Comparison of ENCODE assay signal across 7 mouse cellular contexts in the genomic region with DNA sequence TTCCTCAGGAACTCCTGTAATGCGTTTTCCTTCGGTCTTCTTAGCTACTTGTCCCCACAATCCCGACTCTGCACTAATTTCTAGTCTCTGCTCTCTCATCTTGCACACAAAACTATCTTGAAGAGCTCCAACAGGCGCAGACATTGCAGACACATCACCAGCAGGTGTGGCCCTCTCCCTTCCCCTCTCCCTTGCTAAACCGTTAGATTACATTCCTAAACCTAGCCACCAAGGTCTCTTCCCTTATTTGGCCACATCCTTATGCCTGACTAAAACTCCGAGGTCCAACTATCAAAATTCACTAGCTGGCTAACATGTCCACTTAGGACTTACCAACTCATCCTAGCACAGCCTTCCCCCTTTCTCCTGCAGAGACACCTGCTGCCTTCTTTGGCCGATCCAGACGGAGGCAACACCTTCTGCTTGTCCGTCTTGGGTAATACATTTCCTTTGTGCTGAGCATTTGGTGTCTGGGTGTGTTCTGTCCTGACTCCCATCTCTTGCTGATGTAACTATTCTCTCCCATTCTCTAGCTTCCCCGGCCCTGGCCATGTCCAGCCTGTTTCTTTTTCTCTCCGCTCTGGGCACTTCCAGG. TPM values are rescaled to one million over a fixed set of nuclear protein-coding genes. Genes with fewer than 3 reads are reported as not detected.
A peak's percentile ranks its signal among the peaks of the same experiment; 100 is the strongest.
DNase-seq lines count a peak whose midpoint lies in the region; ATAC-seq and TF ChIP-seq lines count a peak whose summit lies in the region.

No protein-coding gene starts in this region.

- no peaks in the 10 kb centered on the region for H3K27me3 ChIP-seq in neural tube, embryonic 11.5 days (ENCODE audit: control insufficient read depth, insufficient read depth, low read length)
- no peaks in the 10 kb centered on the region for H3K27me3 ChIP-seq in embryonic facial prominence, embryonic 12.5 days
- H3K27me3 ChIP-seq in intestine, postnatal 0 days (replicated peaks; ENCODE audit: control insufficient read depth, insufficient read depth, low read length): no peaks in the 10 kb centered on the region
- no peaks in the 10 kb centered on the region for H3K27me3 ChIP-seq in stomach, embryonic 15.5 days (replicated peaks)

- H3K9ac ChIP-seq in neural tube, embryonic 11.5 days (ENCODE audit: low read length): no peak overlapping the region
- no peak overlapping the region for H3K9ac ChIP-seq in embryonic facial prominence, embryonic 12.5 days
- H3K9ac ChIP-seq in intestine, postnatal 0 days (ENCODE audit: low read depth, low read length): no peak overlapping the region
- no peak overlapping the region for H3K9ac ChIP-seq in stomach, embryonic 15.5 days

- H3K4me2 ChIP-seq in neural tube, embryonic 11.5 days (ENCODE audit: low read depth): peak overlapping the region; percentile 39
- peak overlapping the region; percentile 65 for H3K4me2 ChIP-seq in embryonic facial prominence, embryonic 12.5 days (replicated peaks)
- H3K4me2 ChIP-seq in intestine, postnatal 0 days (replicated peaks; ENCODE audit: low read depth): peak overlapping the region; percentile 87
- peak overlapping the region; percentile 60 for H3K4me2 ChIP-seq in stomach, embryonic 15.5 days

- H3K27ac ChIP-seq in neural tube, embryonic 11.5 days (ENCODE audit: low read depth, low read length): no peak overlapping the region
- H3K27ac ChIP-seq in embryonic facial prominence, embryonic 12.5 days: no peak overlapping the region
- H3K27ac ChIP-seq in intestine, postnatal 0 days (ENCODE audit: low read depth, low read length): peak overlapping the region; percentile 82; the same call in 1 of the 2 replicates
- H3K27ac ChIP-seq in stomach, embryonic 15.5 days: peak overlapping the region; percentile 87

- TF ChIP-seq CTCF in intestine, postnatal 0 days (IDR thresholded peaks at IDR 0.05; ENCODE audit: low read depth): peak; percentile 28; the same call in 1 of the 2 replicates

- no peak for ATAC-seq in neural tube, embryonic 11.5 days (ENCODE audit: insufficient read depth, low FRiP score, low TSS enrichment)
- no peak for ATAC-seq in embryonic facial prominence, embryonic 12.5 days (ENCODE audit: insufficient number of reproducible peaks, insufficient read depth, low FRiP score, low TSS enrichment)
- no peak for ATAC-seq in intestine, postnatal 0 days
- no peak for ATAC-seq in stomach, embryonic 15.5 days (ENCODE audit: insufficient read depth, low FRiP score, low read depth)

- H3K36me3 ChIP-seq in neural tube, embryonic 11.5 days (ENCODE audit: control insufficient read depth, insufficient read depth, low read length): peaks cover 2% of the 10 kb centered on the region; the same call in 1 of the 2 replicates
- no peaks in the 10 kb centered on the region for H3K36me3 ChIP-seq in embryonic facial prominence, embryonic 12.5 days
- no peaks in the 10 kb centered on the region for H3K36me3 ChIP-seq in intestine, postnatal 0 days (ENCODE audit: control insufficient read depth, insufficient read depth)
- H3K36me3 ChIP-seq in stomach, embryonic 15.5 days: no peaks in the 10 kb centered on the region

- no peak overlapping the region for H3K4me3 ChIP-seq in neural tube, embryonic 11.5 days (ENCODE audit: low read depth, low read length)
- H3K4me3 ChIP-seq in embryonic facial prominence, embryonic 12.5 days: 0 out of 2 replicates have a peak overlapping the region, but pooled peaks have one; percentile 73
- no peak overlapping the region for H3K4me3 ChIP-seq in intestine, postnatal 0 days (ENCODE audit: low read depth, low read length)
- H3K4me3 ChIP-seq in stomach, embryonic 15.5 days (replicated peaks): no peak overlapping the region

- peaks cover 8% of the 10 kb centered on the region; the same call in 1 of the 2 replicates for H3K4me1 ChIP-seq in neural tube, embryonic 11.5 days (ENCODE audit: control insufficient read depth, insufficient read depth, low read length)
- H3K4me1 ChIP-seq in embryonic facial prominence, embryonic 12.5 days: peaks cover 10% of the 10 kb centered on the region
- no peaks in the 10 kb centered on the region for H3K4me1 ChIP-seq in intestine, postnatal 0 days (replicated peaks; ENCODE audit: control insufficient read depth, insufficient read depth, low read length)
- H3K4me1 ChIP-seq in stomach, embryonic 15.5 days: peaks cover 11% of the 10 kb centered on the region

- WGBS in neural tube, embryonic 11.5 days: 75% methylated on average over 11 of the region's 11 CpGs
- WGBS in embryonic facial prominence, embryonic 12.5 days: 75% methylated on average over 11 of the region's 11 CpGs
- WGBS in intestine, postnatal 0 days: 58% methylated on average over 11 of the region's 11 CpGs
- WGBS in stomach, embryonic 15.5 days: 56% methylated on average over 11 of the region's 11 CpGs

- H3K9me3 ChIP-seq in neural tube, embryonic 11.5 days (ENCODE audit: control insufficient read depth, low read length): no peaks in the 10 kb centered on the region
- H3K9me3 ChIP-seq in embryonic facial prominence, embryonic 12.5 days: no peaks in the 10 kb centered on the region
- no peaks in the 10 kb centered on the region for H3K9me3 ChIP-seq in intestine, postnatal 0 days (ENCODE audit: control insufficient read depth)
- H3K9me3 ChIP-seq in stomach, embryonic 15.5 days: no peaks in the 10 kb centered on the region

- no peak for DNase-seq in neural tube, embryonic 11.5 days (ENCODE audit: low spot score)
- DNase-seq in neural tube, embryonic 10.5 days (ENCODE audit: extremely low spot score, low spot score): no peak
- DNase-seq in adrenal gland, postnatal 36 days: no peak
- DNase-seq in cerebellum, adult 11 months: no peak

RNA-seq across cellular contexts. Expression of a gene that starts 1.0 kb away (rescaled TPM):
- polyA plus RNA-seq in neural tube, embryonic 11.5 days (2014; fragmentation: Nextera tagmentation; extraction: Ambion mirVana): 87.6 and 94.9 TPM in 2 replicates
- 77.8 and 85.3 TPM in 2 replicates for polyA plus RNA-seq in embryonic facial prominence, embryonic 12.5 days (2016; fragmentation: Nextera tagmentation; extraction: Ambion mirVana)
- polyA plus RNA-seq in intestine, postnatal 0 days (2015; fragmentation: Nextera tagmentation; extraction: Ambion mirVana): 13.5 and 16.2 TPM in 2 replicates
- polyA plus RNA-seq in stomach, embryonic 15.5 days (2015; fragmentation: Nextera tagmentation; extraction: Ambion mirVana): 53.3 and 64.8 TPM in 2 replicates
- total RNA-seq in adrenal gland, postnatal 36 days (2021): 10 to 100 TPM; 15.0 to 15.4 TPM

RNA-seq across cellular contexts. Expression of a gene that starts 47.4 kb away (rescaled TPM):
- 20.3 and 21.2 TPM in 2 replicates for polyA plus RNA-seq in neural tube, embryonic 11.5 days (2014; fragmentation: Nextera tagmentation; extraction: Ambion mirVana)
- 39.5 TPM in 2 replicates for polyA plus RNA-seq in embryonic facial prominence, embryonic 12.5 days (2016; fragmentation: Nextera tagmentation; extraction: Ambion mirVana)
- polyA plus RNA-seq in intestine, postnatal 0 days (2015; fragmentation: Nextera tagmentation; extraction: Ambion mirVana): 13.5 TPM in 2 replicates
- 14.5 and 16.5 TPM in 2 replicates for polyA plus RNA-seq in stomach, embryonic 15.5 days (2015; fragmentation: Nextera tagmentation; extraction: Ambion mirVana)
- total RNA-seq in adrenal gland, postnatal 36 days (2021): 10 to 100 TPM; 15.1 to 15.6 TPM

RNA-seq across cellular contexts. Expression of a gene that starts 52.3 kb away (rescaled TPM):
- 175 and 183 TPM in 2 replicates for polyA plus RNA-seq in neural tube, embryonic 11.5 days (2014; fragmentation: Nextera tagmentation; extraction: Ambion mirVana)
- 153 and 160 TPM in 2 replicates for polyA plus RNA-seq in embryonic facial prominence, embryonic 12.5 days (2016; fragmentation: Nextera tagmentation; extraction: Ambion mirVana)
- polyA plus RNA-seq in intestine, postnatal 0 days (2015; fragmentation: Nextera tagmentation; extraction: Ambion mirVana): 132 and 134 TPM in 2 replicates
- 177 and 188 TPM in 2 replicates for polyA plus RNA-seq in stomach, embryonic 15.5 days (2015; fragmentation: Nextera tagmentation; extraction: Ambion mirVana)
- 100 to 1,000 TPM; 138 to 145 TPM for total RNA-seq in adrenal gland, postnatal 36 days (2021)

Comparison
In these comparisons a context has a peak if more than half of its experiments do, and no peak if none do; other contexts are left out.
1. H3K27ac ChIP-seq: peak in intestine, postnatal 0 days (single experiment) and stomach, embryonic 15.5 days (single experiment); none in neural tube, embryonic 11.5 days (single experiment) and embryonic facial prominence, embryonic 12.5 days (single experiment).
2. Peak in every context shown above with its lines, with median percentiles within 50 percentile points of each other: H3K4me2 ChIP-seq.